Mouse (Mus musculus): Measurements from ENCODE around the gene Hps5.
"Not testable (repeated sequence)": the region's sequence is repeated elsewhere in the genome, so short reads cannot be mapped to it uniquely, and the experiment has no call there.

Hps5 gene

GRCm38 (mm10) chr7:46827803-46828184 lies 31.9 kb upstream of the Hps5 start:
- DNase-seq (ENCODE audit: low spot score in 2 of 2), result no peak

GRCm38 (mm10) chr7:46827046-46827802 lies 31.4 kb upstream of the Hps5 start:
- DNase-seq (ENCODE audit: low spot score in 2 of 2), result no peak

GRCm38 (mm10) chr7:46820876-46821632 lies 25.2 kb upstream of the Hps5 start:
- not testable (repeated sequence) for DNase-seq (ENCODE audit: low spot score in 2 of 2)

GRCm38 (mm10) chr7:46814012-46814411 lies 18.1 kb upstream of the Hps5 start:
- DNase-seq (ENCODE audit: low spot score in 2 of 2), result no peak

GRCm38 (mm10) chr7:46810325-46810724 lies 14.5 kb upstream of the Hps5 start:
- no peak for DNase-seq (ENCODE audit: low spot score in 2 of 2)

- DNase-seq (ENCODE audit: low spot score in 2 of 2), result no peak
Measured at GRCm38 (mm10) chr7:46796779-46797178, 915 bp upstream of the Hps5 start.

GRCm38 (mm10) chr7:46796206-46796679 lies 379 bp upstream of the Hps5 start:
- DNase-seq (ENCODE audit: low spot score in 2 of 2), result no peak

GRCm38 (mm10) chr7:46793871-46794270 lies 2.0 kb downstream of the Hps5 start:
- no peak for DNase-seq (ENCODE audit: low spot score in 2 of 2)

GRCm38 (mm10) chr7:46789177-46789849 lies 6.6 kb downstream of the Hps5 start:
- DNase-seq (ENCODE audit: low spot score in 2 of 2), result no peak

GRCm38 (mm10) chr7:46770706-46771105 lies 25.2 kb downstream of the Hps5 start:
- DNase-seq (ENCODE audit: low spot score in 2 of 2), result peak in 1 of 2 experiments; percentile 17

- DNase-seq (ENCODE audit: low spot score in 2 of 2), result no peak
Measured at GRCm38 (mm10) chr7:46768451-46768850, 27.4 kb downstream of the Hps5 start.

GRCm38 (mm10) chr7:46767371-46767770 lies 28.5 kb downstream of the Hps5 start:
- no peak for DNase-seq (ENCODE audit: low spot score in 2 of 2)

GRCm38 (mm10) chr7:46764672-46765071 lies 31.2 kb downstream of the Hps5 start:
- no peak for DNase-seq (ENCODE audit: low spot score in 2 of 2)

- no peak for DNase-seq (ENCODE audit: low spot score in 2 of 2)
Measured at GRCm38 (mm10) chr7:46762601-46763000, 33.3 kb downstream of the Hps5 start.

- no peak for DNase-seq (ENCODE audit: low spot score in 2 of 2)
Measured at GRCm38 (mm10) chr7:46761049-46761795, 34.6 kb downstream of the Hps5 start.

- DNase-seq (ENCODE audit: low spot score in 2 of 2), result no peak
Measured at GRCm38 (mm10) chr7:46751490-46751889, 44.4 kb downstream of the Hps5 start, which contains the start of gene Saa2. Saa2 (plus strand) TSS chr7:46751790.

GRCm38 (mm10) chr7:46748459-46748858 lies 47.4 kb downstream of the Hps5 start:
- DNase-seq (ENCODE audit: low spot score in 2 of 2), result peak in 1 of 2 experiments; percentile 12

- DNase-seq (ENCODE audit: low spot score in 2 of 2), result peak; percentile 48 to 51
Measured at GRCm38 (mm10) chr7:46746381-46746780, 49.5 kb downstream of the Hps5 start.

GRCm38 (mm10) chr7:46745816-46746215 lies 50.0 kb downstream of the Hps5 start:
- DNase-seq (ENCODE audit: low spot score in 2 of 2), result no peak

GRCm38 (mm10) chr7:46742880-46743279 lies 53.0 kb downstream of the Hps5 start, which contains the start of gene Saa1:
Saa1 (minus strand) TSS chr7:46742980.
- DNase-seq (ENCODE audit: low spot score in 2 of 2), result not testable (repeated sequence)

GRCm38 (mm10) chr7:46740041-46740440 lies 55.8 kb downstream of the Hps5 start:
- DNase-seq (ENCODE audit: low spot score in 2 of 2), result not testable (repeated sequence)
